Mouse (Mus musculus) midbrain, embryonic 10.5 days (tissue): Measurements from ENCODE around the gene Rgl1. TPM values are rescaled to one million over a fixed set of nuclear protein-coding genes. Genes with fewer than 3 reads are reported as not detected.

ENCODE experiments used
- DNase-seq: peaks from one replicate; pipeline ENCODE4 v3.0.0-alpha.2; 2017; ENCODE audit warnings: low spot score
- H3K27ac ChIP-seq: fragments of 300-500 bp; sonication (generic); replicated peaks from 2 replicates; pipeline ENCODE4 v1.5.1; 2016; ENCODE audit warnings: mild to moderate bottlenecking
- H3K27me3 ChIP-seq: fragments of 300-500 bp; sonication (generic); 2 replicates; pipeline ENCODE4 v1.6.1; 2016; ENCODE audit warnings: low read depth, mild to moderate bottlenecking; ENCODE audit not compliant: poor library complexity, severe bottlenecking
- H3K36me3 ChIP-seq: fragments of 300-500 bp; sonication (generic); 2 replicates; pipeline ENCODE4 v1.6.1; 2016; ENCODE audit warnings: mild to moderate bottlenecking, moderate library complexity
- H3K4me1 ChIP-seq: fragments of 300-500 bp; sonication (generic); 2 replicates; pipeline ENCODE4 v1.6.1; 2016
- H3K4me3 ChIP-seq: fragments of 300-500 bp; sonication (generic); 2 replicates; pipeline ENCODE4 v1.5.1; 2016; ENCODE audit warnings: mild to moderate bottlenecking, moderate library complexity
- H3K9me3 ChIP-seq: fragments of 300-500 bp; sonication (generic); replicated peaks from 2 replicates; pipeline ENCODE4 v1.6.1; 2016; ENCODE audit warnings: mild to moderate bottlenecking
- WGBS: fragments of 180-500 bp; shearing (Covaris S2); methylation state at CpG from one replicate; pipeline ENCODE4 v1.1.7; 2016; 5-methylcytosine and 5-hydroxymethylcytosine counted together
- polyA plus RNA-seq: library from polyadenylated mRNA; unstranded; fragments of >200 nt; fragmentation: Nextera tagmentation; extraction: Ambion mirVana; gene quantifications from 2 replicates; pipeline ENCODE4 v1.2.1, GENCODE M21; 2016

Gene Rgl1
- polyA plus RNA-seq, 1 experiment from 2014 or later, result 23.2 TPM

DNA sequence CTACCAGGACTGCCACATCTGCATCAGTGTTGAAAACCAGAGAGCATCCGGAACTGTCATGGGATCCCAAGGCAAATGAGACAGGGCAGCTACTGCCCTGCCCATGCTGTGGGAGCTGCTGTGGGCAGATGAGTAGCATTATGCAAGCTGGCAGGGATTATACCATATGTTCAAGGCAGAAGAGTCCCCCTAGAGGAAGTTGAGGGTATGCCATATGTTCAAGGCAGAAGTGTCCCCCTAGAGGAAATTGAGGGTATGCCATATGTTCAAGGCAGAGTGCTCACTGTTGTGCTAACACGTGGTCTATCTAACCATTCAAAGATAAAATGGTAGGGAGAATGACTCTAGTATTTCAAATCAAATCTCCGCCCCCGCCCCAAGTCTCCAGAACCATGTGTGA, 254.9 kb downstream of the Rgl1 start:
- H3K27me3 ChIP-seq, result no peaks in the 10 kb centered on the region
- H3K27ac ChIP-seq, result no peak overlapping the region
- DNase-seq, result no peak

GRCm38 (mm10) chr1:152508481-152509220, 257.5 kb downstream of the Rgl1 start:
- Histone ChIP-seq H3K27ac (no peak overlapping the region), H3K9me3 (no peaks in the 10 kb centered on the region), H3K27me3 (no peaks in the 10 kb centered on the region), H3K36me3 (no peaks in the 10 kb centered on the region), H3K4me1 (no peaks in the 10 kb centered on the region), H3K4me3 (no peak overlapping the region)
- WGBS, result 93% methylated on average over 11 of the region's 11 CpGs
- no peak for DNase-seq

More for the DNA sequence above, 254.9 kb downstream of the Rgl1 start:
- 73% methylated on average over 4 of the region's 4 CpGs for WGBS
- Histone ChIP-seq H3K9me3 (no peaks in the 10 kb centered on the region), H3K4me1 (no peaks in the 10 kb centered on the region), H3K4me3 (no peak overlapping the region), H3K36me3 (no peaks in the 10 kb centered on the region)

DNA sequence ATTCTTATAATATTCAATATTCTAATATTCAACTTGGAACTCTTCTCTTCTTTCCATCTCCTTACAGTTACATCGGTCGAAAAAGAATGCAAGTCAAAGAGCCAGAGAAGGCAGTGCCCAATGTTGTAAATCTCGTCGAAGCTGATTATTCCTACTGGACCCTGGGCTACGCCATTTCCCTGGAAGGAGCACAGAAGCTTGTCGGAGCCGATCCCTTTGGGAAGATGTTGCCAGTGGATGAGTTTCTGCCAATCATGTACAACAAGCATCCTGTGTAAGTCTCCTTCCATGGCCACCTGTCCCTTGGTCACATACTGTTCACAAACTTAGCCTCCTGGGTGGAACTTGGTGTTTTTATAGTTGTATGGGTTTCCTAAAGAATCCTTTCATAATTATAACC, 259.4 kb downstream of the Rgl1 start:
- H3K27me3 ChIP-seq, result no peaks in the 10 kb centered on the region
- H3K36me3 ChIP-seq, result no peaks in the 10 kb centered on the region
- 95% methylated on average over 7 of the region's 7 CpGs for WGBS
- DNase-seq, result no peak
- H3K4me3 ChIP-seq, result no peak overlapping the region
- no peak overlapping the region for H3K27ac ChIP-seq
- H3K4me1 ChIP-seq, result no peaks in the 10 kb centered on the region
- no peaks in the 10 kb centered on the region for H3K9me3 ChIP-seq

GRCm38 (mm10) chr1:152506175-152506574, 260.0 kb downstream of the Rgl1 start:
- H3K27ac ChIP-seq, result no peak overlapping the region
- DNase-seq, result no peak
- 94% methylated on average over 5 of the region's 5 CpGs for WGBS
- no peaks in the 10 kb centered on the region for H3K4me1 ChIP-seq
- H3K27me3 ChIP-seq, result no peaks in the 10 kb centered on the region
- no peaks in the 10 kb centered on the region for H3K36me3 ChIP-seq
- H3K4me3 ChIP-seq, result no peak overlapping the region
- no peaks in the 10 kb centered on the region for H3K9me3 ChIP-seq

DNA sequence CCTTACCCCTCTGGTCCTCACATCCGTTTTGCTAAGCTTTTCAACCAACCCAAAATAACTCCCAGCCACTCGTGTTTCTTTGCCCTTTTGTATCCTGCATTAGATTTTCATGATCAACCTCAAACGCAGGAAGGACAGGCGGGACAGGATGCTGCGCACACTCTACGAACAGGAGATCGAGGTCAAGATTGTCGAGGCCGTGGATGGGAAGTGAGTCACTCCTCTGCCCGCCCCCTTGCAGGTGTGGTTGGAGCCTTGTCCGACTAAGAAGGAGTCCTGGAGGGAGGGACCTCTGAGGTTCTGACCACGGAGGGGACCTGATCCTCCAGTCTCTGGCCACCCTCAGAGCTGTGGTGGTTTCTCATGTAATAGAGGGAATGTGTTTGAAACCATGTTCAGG, 266.3 kb downstream of the Rgl1 start:
- Histone ChIP-seq H3K36me3 (no peaks in the 10 kb centered on the region), H3K4me1 (0 out of 2 replicates have a peak, but pooled peaks cover 6% of the 10 kb centered on the region), H3K27me3 (no peaks in the 10 kb centered on the region), H3K4me3 (no peak overlapping the region), H3K9me3 (no peaks in the 10 kb centered on the region), H3K27ac (no peak overlapping the region)
- WGBS, result 84% methylated on average over 12 of the region's 12 CpGs
- no peak for DNase-seq

- DNase-seq, result no peak
- H3K4me1 ChIP-seq, result 0 out of 2 replicates have a peak, but pooled peaks cover 6% of the 10 kb centered on the region
- WGBS, result 64% methylated on average over 11 of the region's 11 CpGs
- H3K4me3 ChIP-seq, result no peak overlapping the region
- no peaks in the 10 kb centered on the region for H3K27me3 ChIP-seq
- H3K36me3 ChIP-seq, result no peaks in the 10 kb centered on the region
- H3K27ac ChIP-seq, result peak overlapping the region; percentile 29; the same call in 1 of the 2 replicates
- H3K9me3 ChIP-seq, result no peaks in the 10 kb centered on the region
Observed at GRCm38 (mm10) chr1:152497581-152497980, 268.6 kb downstream of the Rgl1 start.

DNA sequence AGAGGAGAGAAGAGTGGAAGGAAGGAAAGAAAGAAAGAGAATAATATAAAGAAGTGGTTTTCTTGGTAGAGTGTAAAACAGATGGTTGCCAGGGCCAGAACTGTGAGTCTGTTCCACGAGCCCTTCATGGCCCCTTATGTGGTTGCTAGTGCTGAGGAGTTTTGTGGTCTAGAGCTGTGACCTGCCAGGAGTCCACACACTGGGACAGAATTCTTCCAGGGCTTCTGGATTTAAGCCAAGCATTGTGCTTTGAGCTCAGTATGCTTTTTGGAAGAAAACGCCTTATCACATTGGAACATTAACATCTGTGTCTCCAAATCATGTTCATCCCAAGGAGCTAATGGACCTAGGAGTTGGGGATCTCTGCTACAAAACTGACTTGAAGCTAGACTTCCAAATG, 269.3 kb downstream of the Rgl1 start:
- Histone ChIP-seq H3K4me1 (0 out of 2 replicates have a peak, but pooled peaks cover 6% of the 10 kb centered on the region), H3K9me3 (no peaks in the 10 kb centered on the region), H3K36me3 (no peaks in the 10 kb centered on the region), H3K27ac (no peak overlapping the region), H3K27me3 (no peaks in the 10 kb centered on the region), H3K4me3 (no peak overlapping the region)
- no peak for DNase-seq
- 85% methylated on average over 2 of the region's 2 CpGs for WGBS

DNA sequence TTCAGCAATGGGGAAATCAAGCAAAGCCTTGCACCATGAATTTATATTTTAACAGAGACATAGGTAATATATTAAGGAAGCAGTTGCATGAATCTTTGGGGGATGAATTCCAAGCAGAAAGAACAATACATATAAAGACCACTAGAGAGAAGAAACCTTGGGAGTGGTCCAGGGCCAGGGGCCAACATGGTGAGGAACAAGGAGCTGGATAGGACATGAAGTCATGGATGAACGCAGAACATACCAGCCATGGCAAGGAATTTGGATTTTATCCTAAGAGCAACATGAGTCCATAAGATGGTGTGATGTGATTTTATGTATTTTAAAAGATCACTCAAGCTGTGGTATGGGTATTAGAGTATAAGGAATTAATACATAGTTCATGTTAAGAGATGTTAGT, 273.9 kb downstream of the Rgl1 start:
- 92% methylated on average over 1 of the region's 1 CpGs for WGBS
- no peak overlapping the region for H3K4me3 ChIP-seq
- no peak for DNase-seq

DNA sequence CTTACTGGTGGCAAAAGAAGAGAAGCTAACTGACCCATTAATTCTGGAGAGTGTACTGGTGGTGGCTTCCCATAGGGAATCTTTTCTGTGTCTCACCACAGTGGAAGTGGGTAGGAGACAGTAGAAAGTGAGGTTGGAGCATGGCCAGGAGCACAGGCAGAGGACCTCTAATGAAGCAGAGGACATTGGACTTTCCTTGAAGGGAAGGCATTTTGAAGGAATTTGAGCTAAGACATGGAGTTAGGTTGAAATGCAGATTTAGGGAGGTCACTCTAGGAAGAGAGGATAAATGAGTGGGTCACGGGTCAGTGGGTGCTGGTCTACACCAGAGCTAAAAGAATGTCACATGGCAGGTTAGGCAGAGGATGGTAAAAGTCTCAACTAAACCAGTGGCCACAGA, 275.3 kb downstream of the Rgl1 start:
- Histone ChIP-seq H3K36me3 (no peaks in the 10 kb centered on the region), H3K27ac (no peak overlapping the region), H3K27me3 (no peaks in the 10 kb centered on the region), H3K9me3 (no peaks in the 10 kb centered on the region), H3K4me3 (no peak overlapping the region), H3K4me1 (no peaks in the 10 kb centered on the region)
- no peak for DNase-seq
- 79% methylated on average over 1 of the region's 1 CpGs for WGBS

More for the DNA sequence above, 273.9 kb downstream of the Rgl1 start:
- Histone ChIP-seq H3K9me3 (no peaks in the 10 kb centered on the region), H3K27me3 (no peaks in the 10 kb centered on the region), H3K36me3 (no peaks in the 10 kb centered on the region), H3K27ac (no peak overlapping the region), H3K4me1 (0 out of 2 replicates have a peak, but pooled peaks cover 1% of the 10 kb centered on the region)

DNA sequence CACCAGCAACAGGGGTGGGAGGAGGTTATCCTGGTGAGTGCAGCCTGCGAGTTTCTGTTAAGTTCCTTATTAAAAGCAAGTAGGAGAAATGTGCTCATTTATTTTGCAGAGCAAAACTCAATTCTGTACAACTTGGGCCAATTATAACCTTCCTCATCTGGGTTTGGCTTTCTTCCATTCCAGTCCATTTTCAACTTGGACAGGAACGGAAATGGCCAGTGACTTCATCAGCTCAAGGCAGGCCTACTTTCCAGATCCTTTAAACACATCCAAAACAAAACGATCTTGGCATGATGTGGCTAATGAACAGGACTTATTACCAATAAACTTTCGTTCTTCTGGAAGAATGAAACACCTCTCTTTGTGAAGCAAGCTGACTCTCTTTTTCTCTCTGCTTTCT, 290.0 kb downstream of the Rgl1 start:
- H3K9me3 ChIP-seq, result no peaks in the 10 kb centered on the region
- WGBS, result 87% methylated on average over 4 of the region's 4 CpGs
- no peaks in the 10 kb centered on the region for H3K27me3 ChIP-seq
- H3K27ac ChIP-seq, result no peak overlapping the region
- H3K4me1 ChIP-seq, result no peaks in the 10 kb centered on the region
- H3K4me3 ChIP-seq, result no peak overlapping the region
- H3K36me3 ChIP-seq, result no peaks in the 10 kb centered on the region
- DNase-seq, result no peak

DNA sequence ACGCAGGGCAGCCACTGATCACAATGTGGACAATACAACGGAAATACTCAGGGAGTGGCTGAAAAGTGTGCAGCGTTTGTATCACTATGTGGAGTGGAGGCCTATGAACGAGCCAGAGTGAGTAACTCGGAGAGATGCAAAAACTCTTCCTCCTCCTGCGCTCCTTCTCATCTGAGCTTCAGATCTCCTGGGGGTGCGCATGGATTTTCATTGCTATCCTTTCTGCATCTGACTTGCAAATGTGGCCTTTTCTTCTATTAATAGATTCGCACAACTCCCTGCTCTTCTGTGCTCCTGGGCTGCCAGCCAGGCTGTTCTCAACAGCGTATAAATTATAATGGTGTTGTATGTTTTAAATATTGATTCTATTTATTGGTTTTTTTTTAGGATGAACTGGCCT, 297.7 kb downstream of the Rgl1 start:
- Histone ChIP-seq H3K9me3 (no peaks in the 10 kb centered on the region), H3K27ac (no peak overlapping the region), H3K4me1 (peaks cover 5% of the 10 kb centered on the region; the same call in 1 of the 2 replicates), H3K4me3 (no peak overlapping the region), H3K27me3 (no peaks in the 10 kb centered on the region), H3K36me3 (no peaks in the 10 kb centered on the region)
- no peak for DNase-seq
- WGBS, result 88% methylated on average over 9 of the region's 9 CpGs
